Mouse (Mus musculus) left cerebral cortex, adult 9 months (tissue): ENCODE results near the gene Diaph3.
"Not testable (repeated sequence)": the region's sequence is repeated elsewhere in the genome, so short reads cannot be mapped to it uniquely, and the experiment has no call there.

Experiments
- DNase-seq, 2 experiments: peaks; one replicate each; pipeline ENCODE4 v3.0.0; 2022; ENCODE audit warnings: low spot score in 2 of 2

The Diaph3 gene

GRCm38 (mm10) chr14:87084906-87085305 lies 56.1 kb downstream of the Diaph3 start:
- not testable (repeated sequence) for DNase-seq

DNA sequence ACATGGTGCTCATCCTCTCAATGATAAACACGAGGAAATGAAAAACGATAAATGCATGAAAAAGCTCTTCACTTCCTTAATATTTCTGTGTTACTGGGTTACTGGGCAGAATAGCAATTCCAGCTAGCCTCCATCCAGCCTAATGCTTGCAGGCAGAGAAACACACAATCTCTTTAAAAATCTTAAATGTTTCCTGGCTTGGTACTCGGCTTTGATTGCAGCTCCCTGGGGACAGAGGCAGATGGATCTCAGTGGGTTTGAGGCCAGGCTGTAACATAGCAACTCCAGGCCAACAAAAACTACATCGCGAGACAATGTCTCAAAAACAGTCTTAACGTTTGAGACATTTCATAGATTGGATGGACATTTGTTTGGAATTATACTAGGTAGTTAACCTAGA lies 57.1 kb downstream of the Diaph3 start:
- no peak for DNase-seq

- DNase-seq = no peak
Measured at GRCm38 (mm10) chr14:87079725-87080124, 61.3 kb downstream of the Diaph3 start.

DNA sequence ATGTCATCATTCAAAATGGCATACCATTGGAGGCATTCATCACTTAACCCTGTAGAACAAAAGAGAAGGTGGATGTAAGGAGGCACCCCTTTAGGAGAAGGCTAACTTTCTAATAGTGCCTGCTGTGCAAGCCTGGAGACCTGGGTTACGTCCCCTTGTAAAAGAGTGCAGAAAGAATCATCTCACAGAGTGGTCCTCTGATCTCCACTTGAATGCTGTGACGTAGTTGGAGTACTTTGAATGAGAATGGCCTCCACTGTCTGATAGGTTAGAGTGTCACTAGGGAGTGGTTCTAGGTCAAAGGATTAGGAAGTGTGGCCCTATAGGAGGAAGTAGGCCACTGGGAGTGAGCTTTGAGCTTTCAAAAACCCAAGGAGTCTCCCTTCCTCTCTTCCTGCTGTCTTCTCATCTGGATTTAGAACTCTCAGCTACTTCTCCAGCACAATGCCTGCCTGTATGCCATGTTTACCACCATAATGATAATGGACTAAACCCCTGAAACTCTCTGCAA lies 66.0 kb downstream of the Diaph3 start:
- DNase-seq = no peak

DNA sequence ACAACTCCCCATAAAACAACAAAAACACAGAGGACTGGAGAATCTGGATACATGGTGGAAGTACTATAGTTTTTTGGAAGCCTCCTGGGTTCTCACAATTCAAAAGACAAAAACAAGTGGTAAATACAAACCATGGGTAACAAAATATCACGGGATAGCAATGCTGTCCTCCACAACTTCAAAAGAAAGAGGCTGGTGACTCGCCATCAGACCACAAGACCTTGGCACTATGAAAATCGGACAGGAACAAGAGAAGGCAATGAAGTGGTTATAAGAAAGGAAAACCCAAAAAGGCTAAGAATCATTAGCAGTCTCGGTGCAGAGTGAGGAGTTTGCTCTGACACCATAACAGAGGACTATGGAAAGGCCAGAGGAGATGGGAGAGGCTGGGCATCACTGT lies 76.8 kb downstream of the Diaph3 start:
- DNase-seq = no peak

- no peak for DNase-seq
Measured at GRCm38 (mm10) chr14:87056169-87056568, 84.9 kb downstream of the Diaph3 start.

DNA sequence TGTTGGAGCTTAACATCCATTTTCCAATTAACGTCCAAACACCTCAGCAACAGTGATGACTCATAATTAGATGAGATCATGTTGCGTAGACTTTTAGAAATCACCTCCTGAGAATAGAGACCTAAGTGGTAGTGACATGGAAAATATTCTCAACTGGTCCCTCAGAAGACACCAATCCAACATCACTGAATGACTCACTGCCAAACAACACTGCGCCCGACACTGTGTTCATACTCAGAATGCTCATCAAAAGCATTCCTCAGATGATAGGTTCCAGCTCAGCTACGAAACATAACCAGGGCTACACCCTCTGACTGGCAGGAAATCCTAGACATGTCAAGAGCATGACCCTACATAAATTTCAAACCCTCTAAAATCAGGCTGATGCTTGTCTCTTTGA lies 89.8 kb downstream of the Diaph3 start:
- DNase-seq = no peak

GRCm38 (mm10) chr14:87044401-87044806 lies 96.6 kb downstream of the Diaph3 start:
- no peak for DNase-seq

DNA sequence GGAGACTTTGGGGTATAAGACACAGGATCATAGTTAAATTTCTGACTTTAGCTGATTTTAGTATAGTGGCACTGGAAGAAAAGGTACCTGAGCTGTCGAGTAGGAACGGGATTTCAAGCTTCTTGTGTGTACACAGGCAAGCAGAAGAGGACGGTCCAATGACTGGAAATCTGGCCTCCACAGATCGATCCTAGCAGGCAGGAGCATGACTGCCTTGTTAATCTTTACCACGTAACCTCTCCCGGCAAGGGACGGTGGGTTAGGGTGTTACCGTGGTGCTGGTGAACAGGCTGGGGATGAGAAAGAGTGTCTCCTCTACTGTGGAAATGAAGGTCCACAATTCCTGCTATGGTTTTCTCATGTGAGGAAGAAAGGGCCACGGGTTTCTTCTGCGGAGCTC lies 120.8 kb downstream of the Diaph3 start:
- DNase-seq = no peak

DNA sequence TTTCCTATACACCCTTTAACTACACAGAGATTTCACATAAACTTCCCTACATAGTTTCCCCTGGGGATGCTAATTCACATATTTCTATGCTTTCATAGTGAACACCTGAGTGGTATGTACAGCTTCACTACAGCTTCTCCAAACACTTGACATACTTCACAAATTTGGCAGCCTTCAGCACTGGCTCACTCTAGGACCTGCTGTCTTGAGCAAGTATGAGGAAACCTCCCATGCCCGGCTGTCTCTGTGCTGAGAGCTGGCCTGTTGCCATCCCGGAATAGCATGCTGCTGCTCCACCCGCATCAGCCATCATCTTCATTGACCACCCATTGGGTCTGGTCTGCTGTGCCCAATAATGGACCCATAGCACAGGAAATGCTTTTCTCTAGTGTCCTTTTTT lies 121.3 kb downstream of the Diaph3 start:
- no peak for DNase-seq

- DNase-seq = no peak
Measured at GRCm38 (mm10) chr14:86997318-86997717, 143.7 kb downstream of the Diaph3 start.

GRCm38 (mm10) chr14:86951169-86951568 lies 189.9 kb downstream of the Diaph3 start:
- no peak for DNase-seq

GRCm38 (mm10) chr14:86937953-86938352 lies 203.1 kb downstream of the Diaph3 start:
- no peak for DNase-seq

GRCm38 (mm10) chr14:86936424-86936823 lies 204.6 kb downstream of the Diaph3 start:
- no peak for DNase-seq

DNA sequence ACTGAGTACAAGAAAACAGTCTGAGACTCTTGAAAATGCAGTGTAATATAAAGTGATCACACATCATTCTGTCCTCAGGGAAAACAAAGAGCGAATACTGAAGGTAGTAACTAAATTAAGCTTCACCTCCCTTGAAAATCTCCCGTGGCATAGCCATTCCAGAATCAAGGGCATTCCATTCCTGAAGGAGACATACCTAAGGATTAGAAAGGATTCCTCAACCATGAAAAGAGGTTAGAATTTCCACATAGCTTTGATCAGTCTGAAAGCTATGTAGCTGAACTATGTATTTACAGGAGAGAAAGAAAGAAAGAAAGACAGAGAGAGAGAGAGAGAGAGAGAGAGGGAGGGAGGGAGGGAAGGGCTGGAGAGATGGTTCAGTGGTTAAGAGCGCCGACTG lies 210.3 kb downstream of the Diaph3 start:
- no peak for DNase-seq

DNA sequence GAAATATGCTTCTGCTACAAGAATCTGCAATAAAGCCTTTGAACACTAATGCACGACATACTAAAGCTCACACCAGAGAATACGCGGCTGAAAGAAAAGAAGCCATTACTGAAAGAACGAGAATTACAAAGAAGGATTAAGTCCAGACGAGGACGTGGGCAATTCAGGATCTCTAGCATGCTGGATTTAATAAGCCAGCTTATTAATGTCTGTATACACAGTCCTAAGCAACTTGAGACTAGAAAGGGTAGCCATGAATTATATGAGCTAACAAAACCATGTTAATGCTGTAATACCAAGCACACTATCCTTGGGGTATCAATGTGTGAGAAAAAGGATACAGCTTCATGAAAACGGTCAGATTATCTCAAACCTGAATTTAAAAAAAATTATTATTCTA lies 214.2 kb downstream of the Diaph3 start:
- DNase-seq = no peak

DNA sequence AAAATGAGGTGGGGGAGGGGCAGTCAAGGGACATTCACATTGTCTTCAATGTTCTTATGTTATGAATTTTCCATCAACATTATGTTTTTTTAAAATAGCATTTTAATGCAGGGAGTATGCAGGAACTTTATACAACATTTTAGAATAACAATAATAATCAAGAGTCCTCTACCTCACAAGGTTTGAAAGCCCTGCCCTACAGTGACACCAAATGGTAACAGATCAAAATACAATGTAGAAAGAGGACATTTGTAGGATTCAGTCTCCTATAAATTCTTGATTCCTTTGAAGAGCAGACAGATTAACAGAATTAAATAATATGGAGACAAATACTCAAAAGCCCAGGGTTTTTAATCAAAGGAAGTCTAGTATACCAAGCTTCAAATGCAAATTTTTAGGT lies 242.1 kb downstream of the Diaph3 start:
- peak in 1 of 2 experiments; percentile 4 for DNase-seq

- DNase-seq = no peak
Measured at GRCm38 (mm10) chr14:86889070-86889804, 251.8 kb downstream of the Diaph3 start.

- DNase-seq = no peak
Measured at GRCm38 (mm10) chr14:86885417-86886098, 255.5 kb downstream of the Diaph3 start.

DNA sequence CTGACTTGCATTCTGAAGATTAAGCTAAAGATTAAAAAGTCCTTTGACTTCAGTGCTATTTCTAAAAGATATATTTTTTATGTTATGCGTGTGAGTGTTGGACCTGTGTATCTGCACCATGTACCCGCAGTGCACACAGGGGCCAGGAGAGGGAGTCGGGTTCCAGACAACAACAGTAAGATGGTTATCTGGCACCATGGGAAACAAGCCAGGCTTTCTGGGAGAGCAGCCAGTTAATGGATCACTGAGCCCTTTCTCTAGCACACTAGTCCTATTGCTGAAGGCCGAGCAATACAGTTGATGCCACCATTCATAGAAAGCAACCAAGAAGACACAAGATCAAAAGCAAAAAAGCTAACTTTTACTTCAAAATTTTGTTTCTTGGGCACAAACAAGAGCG lies 271.5 kb downstream of the Diaph3 start:
- DNase-seq = peak in 1 of 2 experiments; percentile 36

- no peak for DNase-seq
Measured at GRCm38 (mm10) chr14:86867143-86867542, 273.9 kb downstream of the Diaph3 start.

DNA sequence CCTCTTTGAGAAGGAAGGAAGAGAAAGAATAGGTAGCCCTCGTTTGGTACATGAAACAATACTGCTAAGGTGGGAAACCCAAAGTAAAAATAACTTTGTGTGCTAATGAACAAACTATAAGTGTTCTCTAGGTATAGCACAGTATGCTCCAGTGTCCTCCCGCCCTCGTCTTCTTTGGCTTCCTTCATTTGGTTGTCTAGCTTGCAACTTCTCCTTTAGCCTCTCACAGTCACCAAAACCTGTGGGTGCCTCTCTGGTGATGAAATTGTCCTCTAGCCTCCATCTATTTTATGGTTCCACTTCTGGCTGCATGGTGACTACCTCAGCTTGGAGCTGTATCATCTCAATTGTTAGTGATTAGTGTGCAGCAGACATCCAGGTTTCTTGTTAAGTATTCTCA lies 277.0 kb downstream of the Diaph3 start:
- no peak for DNase-seq

DNA sequence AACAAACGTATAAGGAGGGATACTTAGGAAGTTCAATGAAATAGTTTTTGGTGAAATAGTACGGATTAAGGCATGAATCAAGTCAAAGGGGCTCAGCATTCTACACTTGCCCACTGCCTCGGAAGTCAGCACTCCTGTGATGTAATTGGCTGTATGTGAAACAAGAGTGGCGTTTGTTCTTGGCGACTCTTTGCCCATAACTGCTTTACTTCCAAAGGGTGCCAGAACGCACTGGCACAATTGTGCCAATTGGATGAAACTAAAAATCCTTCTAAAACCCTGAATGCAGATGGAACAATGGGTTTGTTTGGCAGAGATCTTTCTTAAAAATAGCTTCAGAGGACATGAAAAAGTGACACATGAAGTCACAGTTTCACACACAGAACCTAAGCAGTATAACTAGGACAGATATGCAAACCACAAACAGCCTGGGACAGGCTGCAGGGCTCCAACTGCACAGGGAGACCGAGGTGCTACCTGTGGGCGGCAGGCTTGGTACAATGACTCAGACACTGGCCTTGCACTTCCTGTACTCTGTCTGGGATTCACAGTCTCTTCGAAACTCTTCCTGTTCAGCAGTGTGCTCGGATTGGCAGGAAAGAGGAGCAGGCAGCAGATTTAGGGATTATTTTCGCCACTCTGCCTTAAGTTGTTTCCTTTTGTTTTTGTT lies 279.6 kb downstream of the Diaph3 start:
- DNase-seq = no peak
